Mouse (Mus musculus) limb, embryonic 12.5 days (tissue): ENCODE data around the gene Efemp2. TPM values are rescaled to one million over a fixed set of nuclear protein-coding genes. Genes with fewer than 3 reads are reported as not detected.

ENCODE experiments used
- ATAC-seq: fragments of 200-750 bp; cut with Nextera tagmentation; 2 replicates; pipeline ENCODE4 v1.8.0; 2017; ENCODE audit warnings: low read depth, moderate TSS enrichment; ENCODE audit not compliant: insufficient number of reproducible peaks, insufficient read depth, low FRiP score, low TSS enrichment
- H3K27ac ChIP-seq: fragments of 300-500 bp; sonication (generic); 2 replicates; pipeline ENCODE4 v1.5.1; 2016; ENCODE audit warnings: mild to moderate bottlenecking, moderate library complexity
- H3K27me3 ChIP-seq: fragments of 300-500 bp; sonication (generic); 2 replicates; pipeline ENCODE4 v1.6.1; 2016; ENCODE audit warnings: mild to moderate bottlenecking, moderate library complexity
- H3K36me3 ChIP-seq: fragments of 300-500 bp; sonication (generic); 2 replicates; pipeline ENCODE4 v1.6.1; 2016; ENCODE audit warnings: mild to moderate bottlenecking, moderate library complexity
- H3K4me1 ChIP-seq: fragments of 300-500 bp; sonication (generic); replicated peaks from 2 replicates; pipeline ENCODE4 v1.6.1; 2016
- H3K4me2 ChIP-seq: fragments of 300-500 bp; sonication (generic); 2 replicates; pipeline ENCODE4 v1.6.1; 2016; ENCODE audit warnings: mild to moderate bottlenecking, moderate library complexity
- H3K4me3 ChIP-seq: fragments of 300-500 bp; sonication (generic); replicated peaks from 2 replicates; pipeline ENCODE4 v1.5.1; 2016; ENCODE audit warnings: mild to moderate bottlenecking
- H3K9ac ChIP-seq: fragments of 300-500 bp; sonication (generic); replicated peaks from 2 replicates; pipeline ENCODE4 v1.6.1; 2016; ENCODE audit warnings: mild to moderate bottlenecking, moderate library complexity
- H3K9me3 ChIP-seq: fragments of 300-500 bp; sonication (generic); 2 replicates; pipeline ENCODE4 v1.6.1; 2016; ENCODE audit warnings: mild to moderate bottlenecking, moderate library complexity
- WGBS: fragments of 180-500 bp; shearing (Covaris S2); methylation state at CpG from one replicate; pipeline ENCODE4 v1.1.7; 2016; 5-methylcytosine and 5-hydroxymethylcytosine counted together
- polyA plus RNA-seq: library from polyadenylated mRNA; unstranded; fragments of >200 nt; fragmentation: Nextera tagmentation; extraction: Ambion mirVana; gene quantifications from 2 replicates; pipeline ENCODE4 v1.2.1, GENCODE M21; 2016

Efemp2 gene
- polyA plus RNA-seq, 1 experiment from 2014 or later, result 138 TPM

- WGBS, result 49% methylated on average over 14 of the region's 15 CpGs
- H3K9me3 ChIP-seq, result peaks cover 28% of the 10 kb centered on the region
- ATAC-seq, result no peak
- peak overlapping the region; percentile 45 for H3K4me3 ChIP-seq
- peak overlapping the region; percentile 50 for H3K9ac ChIP-seq
- H3K27ac ChIP-seq, result no peak overlapping the region
- H3K4me2 ChIP-seq, result peak overlapping the region; percentile 63
- H3K27me3 ChIP-seq, result no peaks in the 10 kb centered on the region
- peaks cover 15% of the 10 kb centered on the region for H3K4me1 ChIP-seq
- no peaks in the 10 kb centered on the region for H3K36me3 ChIP-seq
Observed at GRCm38 (mm10) chr19:5511074-5511632, 37.4 kb downstream of the Efemp2 start.

GRCm38 (mm10) chr19:5512091-5513004 lies 38.6 kb downstream of the Efemp2 start:
- H3K4me2 ChIP-seq, result no peak overlapping the region
- no peak for ATAC-seq
- H3K36me3 ChIP-seq, result no peaks in the 10 kb centered on the region
- H3K9ac ChIP-seq, result no peak overlapping the region
- 89% methylated on average over 12 of the region's 12 CpGs for WGBS
- no peak overlapping the region for H3K4me3 ChIP-seq
- no peak overlapping the region for H3K27ac ChIP-seq
- H3K9me3 ChIP-seq, result peaks cover 28% of the 10 kb centered on the region
- peaks cover 15% of the 10 kb centered on the region for H3K4me1 ChIP-seq
- no peaks in the 10 kb centered on the region for H3K27me3 ChIP-seq

- Histone ChIP-seq H3K4me3 (no peak overlapping the region), H3K36me3 (no peaks in the 10 kb centered on the region), H3K4me1 (peaks cover 15% of the 10 kb centered on the region), H3K27me3 (no peaks in the 10 kb centered on the region), H3K4me2 (no peak overlapping the region), H3K9ac (no peak overlapping the region), H3K9me3 (peaks cover 28% of the 10 kb centered on the region), H3K27ac (no peak overlapping the region)
- WGBS, result 83% methylated on average over 3 of the region's 3 CpGs
- no peak for ATAC-seq
Observed at GRCm38 (mm10) chr19:5513005-5513349, 39.2 kb downstream of the Efemp2 start.

- H3K9ac ChIP-seq, result no peak overlapping the region
- peaks cover 11% of the 10 kb centered on the region; the same call in 1 of the 2 replicates for H3K9me3 ChIP-seq
- H3K27me3 ChIP-seq, result no peaks in the 10 kb centered on the region
- H3K36me3 ChIP-seq, result no peaks in the 10 kb centered on the region
- H3K4me2 ChIP-seq, result no peak overlapping the region
- no peak overlapping the region for H3K27ac ChIP-seq
- ATAC-seq, result no peak
- H3K4me1 ChIP-seq, result peaks cover 2% of the 10 kb centered on the region; the same call in 1 of the 2 replicates
- no peak overlapping the region for H3K4me3 ChIP-seq
- WGBS, result 85% methylated on average over 7 of the region's 7 CpGs
Observed at GRCm38 (mm10) chr19:5515840-5516777, 42.4 kb downstream of the Efemp2 start.

DNA sequence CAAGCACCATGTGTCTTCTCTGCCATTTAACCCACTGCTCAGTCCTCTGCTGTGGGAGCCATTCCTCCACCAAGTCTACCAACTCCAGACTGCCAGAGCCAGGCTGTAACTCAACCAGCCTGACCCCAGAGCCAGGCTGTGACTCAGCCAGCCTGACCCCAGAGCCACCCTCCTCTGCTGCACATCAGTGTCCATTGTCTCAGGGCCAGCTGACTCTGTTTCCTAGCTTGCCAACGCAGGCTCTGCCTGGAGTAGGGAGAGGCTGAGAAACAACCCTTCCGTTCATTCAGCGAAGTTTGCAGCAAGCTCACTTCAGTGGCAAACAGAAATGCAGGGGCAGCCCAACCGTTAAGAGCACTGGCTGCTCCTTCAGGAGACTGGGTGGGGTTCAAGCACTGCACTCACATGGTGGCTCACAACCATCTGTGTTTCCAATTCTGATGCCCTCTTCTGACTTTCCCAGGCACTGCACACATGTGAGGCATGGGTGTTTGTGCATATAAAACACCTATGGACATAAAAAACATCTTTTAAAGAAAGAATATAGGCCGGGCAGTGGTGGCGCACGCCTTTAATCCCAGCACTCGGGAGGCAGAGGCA lies 43.3 kb downstream of the Efemp2 start:
- no peak overlapping the region for H3K9ac ChIP-seq
- H3K4me2 ChIP-seq, result no peak overlapping the region
- no peak overlapping the region for H3K27ac ChIP-seq
- 84% methylated on average over 8 of the region's 8 CpGs for WGBS
- no peaks in the 10 kb centered on the region for H3K4me1 ChIP-seq
- H3K36me3 ChIP-seq, result no peaks in the 10 kb centered on the region
- peaks cover 6% of the 10 kb centered on the region; the same call in 1 of the 2 replicates for H3K9me3 ChIP-seq
- H3K4me3 ChIP-seq, result no peak overlapping the region
- no peaks in the 10 kb centered on the region for H3K27me3 ChIP-seq
- ATAC-seq, result no peak

DNA sequence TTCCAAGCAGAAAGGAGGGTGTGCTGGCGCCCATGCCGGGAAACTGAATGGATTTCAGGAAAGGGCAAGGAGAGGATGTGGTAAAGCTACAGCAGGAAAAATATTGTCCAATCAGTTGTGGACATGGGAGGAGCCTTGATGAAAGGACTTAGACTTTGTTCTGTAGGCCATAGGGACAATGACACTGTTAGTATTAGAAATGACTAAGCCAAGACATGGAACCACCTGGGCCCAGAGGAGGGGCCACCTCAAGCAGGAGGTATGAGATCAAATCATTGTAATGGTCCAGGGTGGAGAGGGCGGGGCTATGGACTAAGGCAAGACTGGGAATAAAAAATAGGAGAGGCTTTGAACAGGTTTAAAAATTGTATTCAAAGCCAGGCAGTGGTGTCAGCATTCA lies 45.0 kb downstream of the Efemp2 start:
- no peak overlapping the region for H3K4me3 ChIP-seq
- no peaks in the 10 kb centered on the region for H3K9me3 ChIP-seq
- WGBS, result 87% methylated on average over 3 of the region's 3 CpGs
- no peak for ATAC-seq
- H3K4me2 ChIP-seq, result no peak overlapping the region
- no peaks in the 10 kb centered on the region for H3K36me3 ChIP-seq
- H3K27ac ChIP-seq, result no peak overlapping the region
- H3K27me3 ChIP-seq, result no peaks in the 10 kb centered on the region
- H3K4me1 ChIP-seq, result no peaks in the 10 kb centered on the region
- H3K9ac ChIP-seq, result no peak overlapping the region

DNA sequence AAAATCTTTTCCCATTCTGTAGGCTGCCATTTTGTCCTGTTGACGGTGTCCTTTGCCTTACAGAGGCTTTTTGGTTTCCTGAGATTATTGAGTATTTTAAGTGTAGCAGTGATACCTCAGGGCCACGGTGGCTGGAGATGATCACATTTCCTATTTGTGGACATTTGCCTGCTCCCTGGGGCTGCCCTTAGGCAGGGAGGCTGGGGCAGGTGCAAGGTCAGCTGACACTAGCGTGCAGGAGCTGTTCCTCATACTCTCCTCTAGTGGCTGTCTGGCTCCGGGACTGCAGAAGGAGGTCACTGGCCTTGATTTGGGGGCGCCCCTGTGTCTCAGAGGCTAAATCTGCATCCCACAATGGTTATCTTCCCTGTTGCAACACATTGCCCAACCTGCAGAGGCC lies 51.5 kb downstream of the Efemp2 start:
- peaks cover 5% of the 10 kb centered on the region; the same call in 1 of the 2 replicates for H3K4me1 ChIP-seq
- WGBS, result 71% methylated on average over 5 of the region's 5 CpGs
- H3K27ac ChIP-seq, result no peak overlapping the region
- no peaks in the 10 kb centered on the region for H3K36me3 ChIP-seq
- H3K4me3 ChIP-seq, result no peak overlapping the region
- H3K9ac ChIP-seq, result no peak overlapping the region
- H3K27me3 ChIP-seq, result no peaks in the 10 kb centered on the region
- no peak for ATAC-seq
- H3K9me3 ChIP-seq, result no peaks in the 10 kb centered on the region
- H3K4me2 ChIP-seq, result no peak overlapping the region

DNA sequence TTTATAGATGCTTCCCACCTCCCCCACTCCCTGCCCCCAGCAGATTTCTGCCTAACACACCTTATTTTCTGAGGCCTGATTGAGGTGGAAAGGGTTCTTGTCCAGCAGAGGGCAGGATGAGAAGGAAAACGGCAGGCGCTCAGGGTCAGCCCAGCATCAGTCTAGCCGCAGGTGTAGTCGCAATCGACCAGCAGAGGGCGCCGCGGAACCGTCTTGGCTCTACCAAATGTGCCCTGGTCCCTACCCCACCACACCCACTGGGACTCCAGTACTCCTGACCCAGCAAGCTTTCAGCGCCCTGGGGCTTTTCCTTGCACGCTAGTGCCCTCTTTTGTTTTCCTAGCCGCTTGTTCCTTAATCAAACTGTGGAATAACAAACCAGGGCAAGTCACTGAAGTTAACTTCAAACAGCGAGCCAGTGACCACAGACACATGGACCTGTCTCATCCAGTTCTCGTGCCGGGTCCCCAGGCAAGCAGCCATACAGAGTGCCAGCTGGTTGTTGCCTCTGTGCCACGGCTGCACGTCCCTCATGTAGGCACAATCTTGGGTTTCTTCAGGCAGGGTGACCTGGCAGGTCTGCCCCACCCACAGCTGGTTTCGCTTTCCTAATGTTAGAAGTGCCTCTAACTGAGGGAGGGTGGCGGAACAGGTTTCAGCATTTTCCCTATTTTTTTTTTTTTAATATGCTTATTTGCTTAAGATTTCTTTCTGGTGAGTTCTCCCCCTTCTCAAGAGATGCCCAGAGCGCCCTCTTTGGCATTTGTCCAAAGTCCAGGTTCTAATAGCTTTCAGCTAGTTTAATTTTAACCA lies 55.8 kb downstream of the Efemp2 start:
- H3K4me1 ChIP-seq, result peaks cover 5% of the 10 kb centered on the region; the same call in 1 of the 2 replicates
- ATAC-seq, result peak; percentile 89
- peaks cover 10% of the 10 kb centered on the region; the same call in 1 of the 2 replicates for H3K27me3 ChIP-seq
- peak overlapping the region; percentile 30 for H3K4me2 ChIP-seq
- H3K36me3 ChIP-seq, result no peaks in the 10 kb centered on the region
- H3K9me3 ChIP-seq, result no peaks in the 10 kb centered on the region
- no peak overlapping the region for H3K27ac ChIP-seq
- H3K4me3 ChIP-seq, result peak overlapping the region; percentile 11; the same call in 1 of the 2 replicates
- 16% methylated on average over 20 of the region's 20 CpGs for WGBS
- no peak overlapping the region for H3K9ac ChIP-seq

DNA sequence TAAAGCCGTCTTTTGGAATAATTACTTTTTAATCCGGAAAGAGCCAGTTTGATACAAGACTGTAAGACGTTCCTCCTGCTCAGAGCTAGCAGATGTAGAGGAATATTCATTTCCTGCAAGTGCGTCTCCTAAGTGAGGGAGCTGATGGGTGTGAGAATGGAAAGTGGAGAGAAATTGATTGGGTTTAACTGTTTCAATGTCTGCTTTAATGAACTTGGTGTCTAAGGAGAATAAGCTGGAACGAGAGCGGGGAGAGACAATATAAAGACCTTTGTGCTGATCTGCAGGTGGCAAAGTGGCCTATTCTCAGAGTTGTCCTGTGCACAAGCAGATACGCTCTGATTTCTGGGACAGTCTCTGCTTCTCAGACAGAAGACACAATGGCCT lies 56.4 kb downstream of the Efemp2 start:
- H3K4me3 ChIP-seq, result no peak overlapping the region
- no peak overlapping the region for H3K4me2 ChIP-seq
- no peaks in the 10 kb centered on the region for H3K36me3 ChIP-seq
- 66% methylated on average over 7 of the region's 7 CpGs for WGBS
- no peak for ATAC-seq
- H3K9ac ChIP-seq, result no peak overlapping the region
- peaks cover 5% of the 10 kb centered on the region; the same call in 1 of the 2 replicates for H3K4me1 ChIP-seq
- peaks cover 10% of the 10 kb centered on the region; the same call in 1 of the 2 replicates for H3K27me3 ChIP-seq
- no peaks in the 10 kb centered on the region for H3K9me3 ChIP-seq
- H3K27ac ChIP-seq, result no peak overlapping the region
